Mouse (Mus musculus) G1E-ER4 (cell line): ENCODE results near the gene A730015C16Rik. TPM values are rescaled to one million over a fixed set of nuclear protein-coding genes. Genes with fewer than 3 reads are reported as not detected.

Source experiments
- GATA1 ChIP-seq: IDR thresholded peaks from one replicate; pipeline ENCODE4 v1.8.0; 2012; ENCODE audit warnings: low read length, inconsistent platforms
- polyA plus RNA-seq: library from polyadenylated mRNA; stranded (reverse); fragments of >175 nt; gene quantifications from 2 replicates; pipeline ENCODE4 v1.2.3, GENCODE M21; 2012

A730015C16Rik gene
- 0.06 TPM in 1 of 2 replicates, not detected in the other for polyA plus RNA-seq

DNA sequence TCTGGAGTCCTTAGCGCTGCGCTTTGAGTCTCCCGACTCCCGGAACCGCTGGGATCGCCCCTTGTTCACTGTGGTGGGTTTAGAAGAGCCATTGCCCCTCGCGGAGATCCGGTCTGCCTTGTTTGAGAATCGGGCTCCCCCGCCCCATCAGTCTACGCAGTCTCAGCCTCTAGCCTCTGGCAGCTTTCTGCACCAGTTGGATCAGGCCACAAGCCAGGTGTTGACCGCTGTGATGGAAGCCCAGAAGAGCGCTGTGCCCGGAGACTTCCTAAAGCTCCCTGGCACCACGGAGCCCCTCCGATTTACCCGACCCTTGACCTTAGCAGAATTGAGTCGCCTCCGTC lies at the start of gene A730015C16Rik:
A730015C16Rik (minus strand) TSS at position 115 of the 344 bp plus-strand sequence.
- no peak for TF ChIP-seq GATA1

DNA sequence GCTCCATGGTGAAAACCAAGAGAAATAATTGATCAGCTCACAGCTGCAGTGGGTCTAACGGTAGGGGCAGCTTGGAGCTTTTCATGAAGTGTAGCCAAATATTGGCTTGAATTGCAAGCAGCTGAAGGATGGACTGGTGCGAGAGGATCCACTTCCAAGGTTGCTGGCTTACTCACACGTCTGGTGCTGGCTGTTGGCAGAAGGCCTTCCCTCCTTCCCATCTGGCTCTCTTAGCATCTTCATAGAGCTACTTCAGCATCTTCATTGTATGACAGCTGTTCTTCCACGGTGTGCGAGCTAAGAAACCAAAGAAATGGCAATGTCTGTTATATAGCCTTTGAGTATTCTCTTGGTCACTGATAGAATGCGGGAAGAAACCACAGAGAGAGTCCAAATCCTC lies 42.5 kb upstream of the A730015C16Rik start:
- no peak for TF ChIP-seq GATA1

DNA sequence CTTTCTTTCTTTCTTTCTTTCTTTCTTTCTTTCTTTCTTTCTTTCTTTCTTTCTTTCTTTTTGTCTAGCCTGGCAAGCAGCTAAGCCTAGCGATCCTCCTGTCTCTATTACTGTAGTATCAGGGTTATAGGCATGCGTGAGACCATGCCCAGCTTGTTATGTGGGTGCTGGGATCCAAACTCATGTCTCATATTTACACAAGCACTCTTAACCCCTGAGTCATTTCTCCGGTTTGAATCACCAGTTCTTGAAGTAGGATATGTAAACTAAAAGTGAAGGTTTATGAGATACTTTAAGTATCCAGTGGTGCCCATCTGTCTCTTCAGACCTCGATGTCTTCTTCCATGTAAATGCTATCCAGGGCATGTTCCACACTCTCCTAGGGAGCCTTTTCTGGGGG lies 39.0 kb upstream of the A730015C16Rik start:
- TF ChIP-seq GATA1 = no peak

DNA sequence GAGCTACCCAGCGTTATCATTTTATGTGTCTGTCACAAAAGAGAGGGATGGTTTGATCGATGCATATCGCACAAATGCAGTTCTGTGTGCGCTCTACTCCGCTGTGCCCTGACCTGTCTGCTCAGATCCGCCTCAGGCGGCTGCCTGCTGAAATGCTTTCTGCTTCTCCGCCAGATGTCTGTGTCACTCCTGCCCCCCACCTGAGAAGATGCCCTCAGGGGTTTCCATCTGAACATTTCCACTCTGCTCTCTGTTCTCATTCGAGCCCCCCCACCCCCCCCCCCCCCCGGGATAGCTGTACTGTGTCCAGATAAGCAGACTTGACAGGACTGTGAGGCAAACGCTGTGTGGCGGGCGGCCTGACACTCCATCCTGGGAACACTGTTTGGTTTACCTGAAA lies 35.4 kb upstream of the A730015C16Rik start:
- TF ChIP-seq GATA1 = no peak

DNA sequence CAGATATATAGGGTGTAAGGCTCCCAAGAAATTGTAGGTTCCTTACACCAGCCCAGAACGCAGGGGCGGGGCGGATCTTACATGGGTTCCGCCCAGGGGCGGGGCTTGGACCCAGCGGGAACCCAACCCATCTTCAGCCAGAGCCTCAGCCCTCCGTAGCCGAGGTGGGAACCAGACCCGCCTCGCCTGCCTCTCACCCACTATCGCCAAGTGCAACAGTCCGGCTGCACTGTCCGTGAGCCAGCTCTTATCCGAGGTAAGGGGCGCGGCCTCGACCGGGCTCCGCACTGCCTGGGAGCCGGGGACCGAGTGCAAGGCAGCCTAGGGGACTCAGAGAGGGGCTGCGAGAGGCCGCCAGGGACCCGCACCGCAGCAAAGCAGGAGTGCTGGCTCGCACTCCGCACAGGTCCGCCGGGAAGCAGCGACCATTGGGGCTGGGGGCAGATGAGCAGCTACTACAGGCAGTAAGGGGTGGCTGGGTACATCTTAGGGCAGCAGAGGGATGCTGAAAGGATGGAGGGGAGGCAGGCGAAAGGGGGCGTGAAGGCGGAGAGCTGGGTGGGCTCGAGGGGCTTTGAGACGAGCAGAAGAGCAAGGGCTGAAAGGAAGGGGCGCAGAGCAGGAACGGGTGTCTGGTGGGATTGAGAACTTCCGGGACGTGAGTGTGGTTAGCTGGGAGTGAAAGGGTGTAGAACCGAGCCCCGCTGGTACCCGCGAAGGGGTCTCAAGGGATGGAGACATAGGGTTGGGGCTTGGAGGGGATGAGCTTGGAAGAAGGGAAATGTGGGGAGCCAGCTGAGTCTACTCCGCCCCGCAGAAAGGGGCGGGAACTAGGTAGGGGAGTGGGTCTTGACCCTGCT lies 30.8 kb upstream of the A730015C16Rik start, which contains the start of gene Rab3b:
Rab3b (plus strand) TSS at position 101 of the 860 bp plus-strand sequence.
- no peak for TF ChIP-seq GATA1

DNA sequence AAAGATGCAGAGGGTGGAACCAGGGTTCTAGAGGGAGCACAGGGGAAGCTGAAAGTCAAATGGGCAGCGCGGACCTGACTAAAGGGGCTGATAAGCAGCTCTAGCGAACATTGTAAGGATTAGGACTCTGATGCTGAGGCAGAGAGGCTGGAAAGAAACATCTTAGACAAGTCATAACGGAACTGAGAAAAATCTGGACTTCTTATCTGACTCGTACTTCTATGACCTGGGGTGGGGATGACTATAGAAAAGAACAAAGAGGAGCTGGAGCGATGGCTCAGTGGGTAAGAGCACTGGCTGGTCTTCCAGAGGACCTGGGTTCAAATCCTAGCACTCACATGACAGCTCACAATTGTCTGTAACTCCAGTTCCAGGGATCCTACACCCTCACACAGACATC lies 29.5 kb upstream of the A730015C16Rik start:
- TF ChIP-seq GATA1 = no peak

DNA sequence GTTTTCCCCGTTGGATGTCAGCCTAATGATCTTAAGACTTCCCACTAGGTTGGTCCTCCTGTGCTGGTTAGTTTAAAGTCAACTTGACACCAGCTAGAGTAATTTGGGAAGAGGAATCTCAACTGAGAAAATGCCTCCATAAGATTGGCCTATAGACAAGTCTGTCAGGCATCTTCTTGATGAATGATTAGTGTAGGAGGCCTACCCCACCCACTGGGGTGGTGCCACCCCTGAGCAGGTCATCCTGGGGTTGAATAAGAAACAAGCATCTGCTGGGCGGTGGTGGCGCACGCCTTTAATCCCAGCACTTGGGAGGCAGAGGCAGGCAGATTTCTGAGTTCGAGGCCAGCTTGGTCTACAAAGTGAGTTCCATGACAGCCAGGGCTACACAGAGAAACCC lies 25.3 kb upstream of the A730015C16Rik start:
- TF ChIP-seq GATA1 = no peak

DNA sequence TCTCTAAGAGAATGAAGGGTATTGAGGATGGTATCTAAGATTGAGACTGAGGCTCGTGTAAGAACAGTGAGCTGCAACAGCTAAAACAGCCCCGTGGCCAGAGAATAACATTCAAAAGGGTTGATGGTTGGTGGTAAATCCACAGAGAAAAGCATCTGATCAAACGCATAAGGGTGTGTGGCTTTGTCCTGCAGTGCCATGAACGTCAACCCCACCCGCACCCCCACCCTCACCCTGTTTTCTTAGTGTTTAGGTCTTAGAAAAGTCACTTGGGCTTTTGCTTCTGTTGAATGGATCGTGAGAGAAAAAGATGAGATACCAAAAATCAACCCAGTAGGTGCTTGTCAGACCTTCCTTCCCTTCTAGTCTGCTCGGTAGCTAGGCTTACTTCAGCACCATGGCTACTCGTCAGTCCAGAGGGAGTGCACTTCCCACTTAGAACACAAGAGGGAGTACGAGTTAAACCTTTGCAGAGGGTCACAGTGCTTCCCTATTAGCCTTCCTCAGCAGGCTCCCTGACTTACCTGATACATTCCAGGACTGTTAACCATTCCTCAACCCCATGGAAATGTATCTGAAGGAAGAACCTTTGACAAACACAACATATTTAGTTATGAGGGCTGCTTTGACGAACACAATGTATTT lies 21.4 kb upstream of the A730015C16Rik start:
- TF ChIP-seq GATA1 = no peak

DNA sequence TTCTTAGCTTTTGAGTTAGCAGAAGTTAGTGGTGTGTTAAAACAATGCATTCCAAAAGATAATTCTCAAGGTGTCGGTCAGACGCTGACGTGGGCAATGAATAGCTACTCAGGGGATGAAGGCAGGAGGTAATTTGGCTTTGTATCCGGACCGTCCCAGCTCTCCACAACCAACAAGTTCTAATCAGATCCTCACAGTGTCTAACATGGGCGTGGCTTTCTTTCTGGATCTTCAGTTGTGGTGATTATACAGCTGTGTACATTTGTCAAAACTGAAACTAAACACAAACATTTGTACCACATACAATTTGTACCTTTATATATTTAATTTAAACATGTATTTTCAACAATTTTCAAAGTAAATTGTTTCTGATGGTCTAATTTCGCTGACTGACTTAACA lies 18.4 kb upstream of the A730015C16Rik start:
- TF ChIP-seq GATA1 = no peak

DNA sequence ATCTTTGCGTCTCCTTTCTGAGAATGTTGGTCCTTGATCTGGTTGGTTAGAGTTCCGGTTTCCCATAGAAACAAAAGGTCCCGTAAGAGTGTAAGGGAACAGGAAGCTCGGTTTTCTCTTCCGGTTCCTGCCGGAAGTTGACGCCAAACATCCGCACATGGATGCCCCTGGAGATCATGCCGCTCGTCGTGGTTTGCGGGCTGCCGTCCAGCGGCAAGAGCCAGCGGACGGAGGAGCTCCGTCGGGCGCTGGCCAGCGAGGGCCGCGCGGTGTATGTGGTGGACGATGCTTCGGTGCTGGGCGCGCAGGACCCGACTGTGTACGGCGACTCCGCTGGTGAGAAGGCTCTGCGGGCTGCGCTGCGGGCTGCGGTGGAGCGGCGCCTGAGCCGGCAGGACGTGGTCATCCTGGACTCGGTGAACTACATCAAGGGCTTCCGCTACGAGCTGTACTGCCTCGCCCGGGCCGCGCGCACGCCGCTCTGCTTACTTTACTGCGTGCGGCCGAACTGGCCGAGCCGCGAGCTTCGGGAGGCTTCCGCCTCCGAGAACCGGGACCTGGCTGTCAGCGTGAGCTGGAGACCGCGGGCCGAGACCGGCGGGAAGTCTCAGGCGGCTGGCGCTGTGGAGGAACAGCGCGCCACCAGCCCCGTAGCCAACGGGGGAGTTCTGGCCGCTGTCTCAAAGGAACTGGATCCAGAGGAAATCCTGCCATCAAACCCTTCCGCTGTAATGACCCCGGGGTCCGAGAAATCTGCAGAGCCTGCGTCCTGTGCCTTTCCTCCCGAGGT lies 509 bp downstream of the A730015C16Rik start, which contains the start of gene Kti12:
Kti12 (plus strand) TSS at position 71 of the 790 bp plus-strand sequence.
- no peak for TF ChIP-seq GATA1

DNA sequence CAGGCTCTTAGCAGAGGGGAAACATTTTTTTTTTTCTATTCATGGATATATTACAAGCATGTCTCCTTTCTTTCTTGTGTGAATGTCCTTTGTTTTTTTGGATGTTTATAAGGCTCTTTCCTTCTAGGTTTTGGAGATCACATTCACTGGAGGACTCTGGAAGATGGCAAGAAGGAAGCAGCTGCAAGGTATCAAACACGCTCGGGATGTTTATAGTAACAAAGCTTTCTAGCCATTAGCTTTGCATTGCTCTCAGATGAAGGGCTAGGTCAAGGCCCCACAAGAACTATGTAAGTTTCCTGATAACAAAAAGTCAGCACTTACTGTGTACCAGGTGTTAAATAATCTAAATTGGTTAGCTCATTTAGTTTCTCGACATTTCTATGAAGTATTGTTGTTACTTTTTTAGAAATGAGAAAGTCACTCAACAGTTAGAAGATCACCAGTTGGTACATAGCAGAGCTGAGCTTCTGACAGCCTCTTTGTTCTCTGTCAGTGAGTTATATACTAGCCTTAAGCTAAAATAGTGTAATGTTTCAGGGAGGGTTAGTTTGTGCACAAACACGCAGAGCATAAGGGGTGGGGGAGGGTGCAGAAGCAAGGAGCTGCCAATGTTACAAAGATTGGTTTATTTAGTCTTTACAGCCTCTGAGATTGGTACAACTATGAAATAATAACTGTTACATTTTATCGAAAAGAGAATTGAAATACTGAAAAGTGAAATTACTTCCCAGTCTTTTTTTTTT lies 2.4 kb downstream of the A730015C16Rik start:
- TF ChIP-seq GATA1 = no peak

DNA sequence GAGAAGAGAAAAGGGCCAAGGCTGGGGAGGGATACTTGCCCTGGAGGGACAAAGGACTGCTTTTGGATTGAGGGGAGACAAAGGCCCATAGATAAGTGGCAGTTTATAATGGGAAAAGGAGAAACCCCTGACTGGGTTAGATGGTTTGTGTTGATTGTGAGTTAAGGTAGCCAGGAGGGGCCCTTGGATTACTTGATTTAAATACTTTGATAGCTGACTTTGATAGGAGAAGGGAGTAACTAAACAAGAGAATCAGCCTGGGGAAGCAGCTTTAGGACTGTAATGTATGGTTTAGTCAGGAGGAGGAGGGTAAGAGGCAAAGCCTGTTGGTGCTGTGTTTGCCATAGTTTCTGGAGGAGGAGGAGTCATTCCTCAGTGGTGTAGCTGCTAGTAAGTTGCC lies 5.1 kb downstream of the A730015C16Rik start:
- TF ChIP-seq GATA1 = no peak

DNA sequence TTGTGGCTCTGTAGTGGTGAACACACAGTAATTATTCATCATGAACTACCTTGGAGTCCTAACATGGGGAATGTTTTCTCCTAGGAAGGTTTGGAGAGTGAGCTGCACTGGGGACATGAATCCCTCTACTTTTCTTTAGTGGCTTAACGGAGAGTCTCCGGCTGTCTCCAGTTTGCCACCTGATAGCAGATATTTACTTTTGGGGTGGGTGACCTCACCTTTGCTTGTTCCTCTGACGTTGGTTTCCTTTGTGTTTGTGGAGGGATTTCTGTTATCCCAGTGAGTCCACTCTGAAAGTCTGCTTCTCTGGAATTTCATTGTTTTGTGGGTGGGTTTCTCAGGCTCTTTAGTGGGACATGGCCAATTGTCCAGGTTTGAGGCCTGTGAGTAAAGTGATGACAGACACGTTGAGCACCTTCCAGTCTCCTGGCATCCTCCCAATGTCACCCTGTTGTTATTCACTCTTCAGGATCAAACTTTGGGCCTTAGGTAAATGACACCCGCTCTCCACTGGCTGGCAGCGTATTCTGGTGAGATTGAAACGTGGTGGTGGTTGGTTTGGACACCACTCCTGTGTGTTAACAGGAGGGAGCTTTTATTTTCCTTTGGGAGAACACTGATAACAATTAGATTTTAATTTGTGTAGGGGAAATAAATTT lies 6.4 kb downstream of the A730015C16Rik start:
- TF ChIP-seq GATA1 = no peak

DNA sequence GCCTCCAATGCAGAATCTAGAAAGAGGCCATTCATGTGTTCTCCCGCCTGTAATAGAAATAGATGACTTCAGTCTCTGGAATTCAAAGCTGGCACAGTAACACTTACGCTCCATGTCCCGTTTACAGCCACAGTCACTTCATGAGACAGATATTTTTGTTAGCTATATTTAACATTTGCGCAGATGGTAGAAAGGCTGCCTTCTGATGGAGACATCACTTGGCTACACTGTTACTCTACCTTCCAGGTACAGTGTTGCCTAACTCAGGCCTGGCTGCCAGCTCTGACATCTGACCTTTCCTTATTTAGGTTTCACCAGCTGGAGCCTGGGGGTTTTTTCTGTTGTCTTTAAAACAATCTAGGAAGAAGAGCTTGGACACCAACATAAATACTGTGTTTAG lies 10.4 kb downstream of the A730015C16Rik start:
- no peak for TF ChIP-seq GATA1

DNA sequence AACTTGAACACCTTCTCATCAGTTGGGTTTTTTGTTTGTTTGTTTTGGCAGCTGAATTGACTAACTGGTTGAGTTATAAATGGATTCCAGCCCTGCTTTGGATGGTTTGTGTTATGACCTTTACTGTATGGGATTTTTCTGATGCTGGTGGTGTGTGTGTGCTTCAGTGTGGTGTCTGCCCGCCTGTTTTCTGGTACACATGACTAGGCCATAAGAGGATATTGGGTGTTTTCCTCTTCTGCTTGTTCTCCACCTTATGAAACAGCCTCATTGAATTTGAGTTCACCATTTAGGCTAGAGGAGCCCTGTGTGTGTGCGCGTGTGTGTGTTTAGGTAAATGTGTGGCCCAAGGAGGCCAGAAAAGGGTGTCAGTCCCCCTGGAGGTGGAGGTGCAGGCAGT lies 12.9 kb downstream of the A730015C16Rik start:
- TF ChIP-seq GATA1 = no peak
